Mouse (Mus musculus): ENCODE measurements around the gene Camta1.
A peak's percentile ranks its signal among the peaks of the same experiment; 100 is the strongest.

The Camta1 gene

DNA sequence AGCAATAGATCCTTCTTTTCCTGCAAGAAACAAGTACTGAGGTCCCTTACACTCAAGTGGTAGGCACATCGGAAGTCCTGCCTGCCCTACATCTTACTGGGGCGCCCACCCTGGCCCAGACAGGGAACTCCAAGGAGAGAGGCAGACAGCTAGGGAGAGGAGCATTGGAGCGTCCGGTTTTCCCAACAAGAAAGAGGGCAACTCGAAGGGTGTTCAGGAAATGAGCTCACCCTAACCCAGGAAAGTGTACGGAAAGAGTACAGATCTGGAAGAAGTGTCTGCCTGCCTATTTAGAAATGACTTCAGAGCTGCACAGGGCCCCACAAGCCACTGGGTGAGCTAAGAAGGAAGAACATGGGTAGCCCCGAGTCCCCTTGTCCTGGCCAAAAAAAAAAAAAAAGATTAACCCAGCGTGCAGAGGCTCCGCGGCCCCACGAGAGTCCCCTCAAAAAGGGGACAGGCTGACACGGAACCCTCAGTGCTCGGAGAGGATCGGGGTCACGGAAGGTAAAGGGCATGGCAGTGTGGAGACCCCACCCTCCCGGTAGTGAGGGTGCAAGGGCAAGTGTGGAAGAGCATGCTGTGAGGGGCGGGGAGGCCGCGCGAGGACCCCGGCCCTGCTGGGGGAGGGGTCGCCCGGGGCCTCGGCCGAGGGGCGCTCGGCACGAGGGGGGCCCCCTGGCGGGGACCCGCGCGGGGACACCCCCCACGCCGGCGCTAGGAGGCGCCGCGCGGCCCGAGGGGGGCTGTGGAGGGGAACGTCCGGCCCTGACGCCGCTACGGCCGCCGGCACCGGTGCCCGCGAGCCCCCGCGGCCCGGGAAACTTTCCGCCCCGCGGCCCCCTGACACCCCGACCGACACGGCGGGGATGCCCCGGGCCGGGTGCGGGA, 990 bp downstream of the Camta1 start:
- no peak for DNase-seq

DNA sequence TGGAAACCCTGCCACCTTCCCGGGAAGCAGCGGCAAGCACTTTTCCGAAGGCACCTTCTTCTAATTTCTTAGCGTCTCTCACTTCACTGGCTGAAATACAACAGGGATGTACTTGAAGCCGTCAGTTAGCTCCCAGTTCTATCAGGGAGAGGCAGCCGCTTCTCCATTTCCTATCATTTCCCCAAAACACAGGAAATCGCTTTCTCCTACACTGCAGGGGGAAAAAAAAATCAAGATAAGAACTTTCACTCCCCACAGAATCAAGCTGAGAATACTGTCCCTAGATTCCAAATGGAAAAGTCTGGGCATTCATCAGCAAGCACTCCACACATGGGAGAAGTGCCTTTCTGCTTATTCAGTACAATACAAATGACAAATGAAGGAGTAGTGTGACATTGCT, 2.4 kb downstream of the Camta1 start:
- DNase-seq = no peak

DNA sequence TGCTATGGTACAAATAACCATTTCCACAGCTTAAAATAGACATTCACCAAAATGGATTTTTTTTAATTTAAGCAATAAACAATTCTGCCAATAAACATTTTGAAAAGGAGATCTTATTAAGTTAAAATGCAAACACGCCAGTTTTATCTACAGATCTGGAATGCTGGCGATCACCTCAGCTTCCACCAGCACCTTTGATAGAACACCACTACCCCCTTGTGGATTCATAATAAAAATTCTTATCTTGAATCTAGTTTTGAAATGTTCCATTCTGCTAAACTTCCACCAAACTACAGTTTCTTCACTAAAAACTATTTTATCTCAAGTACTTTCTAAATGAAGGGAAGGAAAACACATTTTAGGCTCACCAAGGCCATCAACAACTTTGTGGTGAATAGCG, 7.7 kb downstream of the Camta1 start:
- no peak for DNase-seq

DNA sequence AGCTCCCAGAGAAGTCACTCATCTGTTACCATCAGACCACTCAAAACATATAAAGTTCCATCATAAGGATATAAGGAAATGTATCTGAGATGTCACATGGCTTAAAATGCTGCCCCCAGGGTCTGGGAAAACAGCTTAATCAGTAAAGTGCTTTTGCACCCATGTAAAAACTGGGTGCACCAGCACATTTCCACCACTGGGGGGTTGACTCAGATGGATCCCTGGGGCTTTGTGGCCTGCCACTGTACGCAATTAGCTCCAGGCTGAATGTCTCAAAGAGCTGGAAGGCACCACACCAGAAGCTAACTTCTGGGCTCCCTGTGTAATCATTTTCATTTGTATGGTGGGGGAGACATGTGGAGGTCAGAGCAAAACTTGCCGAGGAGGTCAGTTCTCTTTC, 10.5 kb downstream of the Camta1 start:
- DNase-seq = no peak

DNA sequence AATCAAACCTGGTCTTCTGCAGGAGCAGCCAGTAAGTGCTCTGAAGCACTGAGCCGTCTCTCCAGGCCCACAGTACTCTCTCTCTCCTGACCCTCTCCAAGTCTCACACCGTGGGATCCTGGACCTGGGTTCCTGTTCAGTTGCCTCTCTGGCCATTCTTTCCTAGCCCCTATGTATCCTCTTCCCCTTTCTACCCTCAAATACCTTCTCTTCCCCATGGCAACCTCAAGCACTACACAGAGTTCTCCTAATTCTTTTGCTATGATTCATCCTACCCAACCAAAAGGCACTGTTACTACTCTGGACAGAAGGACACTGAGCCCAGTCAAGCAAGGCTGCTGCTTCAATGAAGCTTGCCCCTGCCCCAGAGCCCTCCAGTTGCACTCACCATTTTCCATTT, 19.1 kb downstream of the Camta1 start:
- DNase-seq = no peak

DNA sequence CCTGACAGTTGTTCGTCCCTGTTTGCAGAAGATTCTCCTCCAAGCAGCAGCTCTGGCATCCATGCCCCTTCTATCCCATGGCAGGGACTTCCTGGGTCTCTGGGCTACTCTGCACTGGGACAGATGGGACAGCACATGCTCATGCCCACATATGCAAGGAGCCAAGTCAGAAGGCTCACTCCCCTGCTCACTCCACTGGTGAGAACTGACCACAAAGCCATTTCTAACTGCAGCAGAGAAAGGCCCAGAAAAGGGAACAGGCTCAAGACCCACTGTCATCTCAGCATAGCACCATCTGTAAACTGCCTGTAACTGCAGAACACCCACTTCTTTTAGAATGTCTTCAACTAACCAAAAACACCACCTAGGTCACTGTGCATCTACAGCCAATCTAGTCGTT, 23.2 kb downstream of the Camta1 start:
- DNase-seq = no peak

DNA sequence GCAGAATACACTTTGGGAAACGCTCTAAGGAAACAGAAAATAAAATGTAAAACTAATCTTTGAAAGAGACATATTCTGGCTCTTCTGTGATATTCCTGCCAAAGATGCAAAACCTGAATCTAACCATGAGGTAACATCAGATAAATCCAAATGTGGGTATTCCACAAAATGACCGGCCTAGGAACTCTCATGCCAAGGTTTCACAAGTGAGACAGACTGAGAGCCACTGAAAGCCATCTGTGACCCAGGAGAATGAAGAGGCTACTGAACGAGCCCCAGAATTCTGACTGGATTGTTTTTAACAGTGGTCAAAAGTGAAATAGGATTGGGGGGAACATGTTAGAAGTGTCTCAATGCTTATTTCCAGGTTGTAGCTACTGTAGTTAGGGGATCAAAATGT, 25.8 kb downstream of the Camta1 start:
- no peak for DNase-seq

DNA sequence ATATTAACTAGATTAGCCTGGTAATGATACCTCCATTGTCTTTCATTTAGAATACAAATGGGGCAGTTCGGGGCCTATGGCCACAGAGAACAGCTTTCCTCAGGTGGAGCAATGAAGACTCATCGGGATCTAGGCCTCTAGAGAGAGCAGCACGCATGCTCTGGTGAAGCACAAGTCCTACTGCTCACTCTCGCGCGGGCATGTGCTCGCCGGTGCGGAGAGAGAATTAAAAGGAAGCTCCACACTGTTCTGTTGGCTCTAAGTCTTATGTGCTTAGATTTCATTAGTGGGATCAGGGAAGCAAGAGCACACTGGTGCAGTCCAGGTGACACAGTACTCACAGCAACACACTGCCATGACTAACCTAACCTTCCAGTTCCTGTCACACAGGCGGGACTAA, 27.1 kb downstream of the Camta1 start:
- DNase-seq = no peak

DNA sequence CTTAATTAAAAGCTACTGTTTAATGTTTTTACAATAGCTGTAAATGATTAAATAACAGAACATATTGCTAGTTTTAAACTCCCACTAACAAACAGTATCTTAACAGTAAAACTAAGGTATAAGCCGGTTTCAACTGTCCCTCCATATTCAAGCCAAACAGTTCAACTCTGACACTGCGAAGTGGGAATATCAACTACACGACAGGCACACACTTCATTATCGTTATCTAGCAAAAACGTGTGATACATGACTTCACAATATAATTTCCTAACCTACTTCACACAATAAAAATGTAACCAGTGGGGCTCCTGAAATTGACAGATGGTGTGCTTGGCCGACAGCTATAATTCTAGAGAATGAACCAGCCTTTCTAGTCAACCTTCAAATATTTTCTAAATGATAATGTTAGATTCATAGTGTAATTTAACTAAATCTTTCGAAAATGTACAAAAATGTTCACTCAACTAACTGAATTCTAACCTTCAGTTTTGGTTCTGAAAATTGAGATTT, 27.7 kb downstream of the Camta1 start:
- DNase-seq = no peak

DNA sequence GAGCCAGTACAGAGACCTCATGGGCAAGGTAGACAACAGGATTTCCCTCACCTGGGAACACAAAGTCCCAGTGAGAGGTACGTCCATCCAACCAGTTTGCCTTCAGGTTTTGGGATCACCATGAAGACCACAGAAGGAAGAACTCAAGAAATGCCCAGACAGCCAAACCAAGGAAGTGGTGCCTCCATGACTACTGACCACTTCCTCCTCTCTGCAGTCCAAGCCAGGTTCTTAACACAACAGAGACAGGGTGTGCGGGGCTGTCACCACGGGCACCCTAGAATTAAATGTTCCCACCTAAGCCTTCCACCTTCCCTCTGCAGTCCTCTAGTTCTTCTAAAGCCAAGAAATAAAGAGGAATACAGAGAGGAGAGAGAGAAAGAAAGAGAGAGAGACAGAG, 33.8 kb downstream of the Camta1 start:
- DNase-seq = no peak

DNA sequence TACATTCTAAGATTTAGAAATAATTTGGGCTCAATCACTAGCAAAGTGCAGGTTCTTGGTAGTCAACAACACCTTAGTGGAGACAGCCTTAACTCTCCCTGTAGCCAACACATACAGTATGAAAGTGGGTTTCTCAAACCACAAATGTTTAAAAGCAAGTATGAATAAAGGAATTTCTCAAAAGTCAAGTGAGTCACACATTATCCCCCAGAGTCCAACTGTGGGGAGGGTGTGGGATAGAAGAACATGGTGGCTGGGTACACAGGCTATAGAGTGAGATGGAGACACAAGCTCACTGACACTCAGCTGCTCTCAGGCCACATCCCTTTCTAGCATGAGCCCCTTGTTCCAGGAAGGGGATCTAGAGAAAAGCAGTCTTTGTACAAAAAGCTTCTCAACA, 34.3 kb downstream of the Camta1 start:
- no peak for DNase-seq

DNA sequence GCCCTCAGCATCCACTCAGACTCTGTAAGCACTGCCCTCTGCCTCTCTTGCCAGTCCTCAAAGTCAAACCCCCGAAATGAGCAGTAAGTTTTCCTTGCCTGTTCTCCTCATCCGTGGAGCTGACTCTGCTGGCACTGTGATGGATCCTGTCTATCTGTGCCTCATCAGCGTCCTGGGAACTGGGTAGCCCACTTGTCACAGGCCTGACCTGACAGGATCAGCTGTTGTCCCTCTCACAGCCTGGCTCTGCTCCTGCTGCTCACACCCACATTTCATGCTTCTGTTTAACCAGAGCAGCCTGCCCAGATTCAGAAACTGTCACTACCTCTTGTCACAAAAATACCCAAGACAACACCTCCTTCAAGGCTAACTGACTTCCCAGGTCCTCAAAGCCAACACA, 37.7 kb downstream of the Camta1 start:
- peak; percentile 10 for DNase-seq

DNA sequence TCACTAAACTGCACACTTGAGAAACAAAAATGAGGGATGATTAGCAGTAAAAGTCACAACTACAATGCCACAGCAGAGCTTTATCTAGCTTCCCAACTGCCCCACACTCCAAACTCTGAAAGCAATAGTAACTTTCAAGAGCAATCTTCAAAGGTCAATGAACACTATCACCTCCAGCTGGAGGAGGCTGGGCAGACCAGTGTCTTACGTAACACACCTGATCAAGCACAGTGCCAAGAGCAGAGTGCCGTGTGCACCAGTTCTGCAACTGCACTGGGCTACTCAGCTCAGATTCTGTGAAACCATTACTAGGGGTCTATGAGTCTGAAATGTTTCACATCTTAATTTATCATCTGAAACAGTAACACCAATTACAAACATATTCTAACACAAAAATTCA, 38.7 kb downstream of the Camta1 start:
- DNase-seq = no peak

DNA sequence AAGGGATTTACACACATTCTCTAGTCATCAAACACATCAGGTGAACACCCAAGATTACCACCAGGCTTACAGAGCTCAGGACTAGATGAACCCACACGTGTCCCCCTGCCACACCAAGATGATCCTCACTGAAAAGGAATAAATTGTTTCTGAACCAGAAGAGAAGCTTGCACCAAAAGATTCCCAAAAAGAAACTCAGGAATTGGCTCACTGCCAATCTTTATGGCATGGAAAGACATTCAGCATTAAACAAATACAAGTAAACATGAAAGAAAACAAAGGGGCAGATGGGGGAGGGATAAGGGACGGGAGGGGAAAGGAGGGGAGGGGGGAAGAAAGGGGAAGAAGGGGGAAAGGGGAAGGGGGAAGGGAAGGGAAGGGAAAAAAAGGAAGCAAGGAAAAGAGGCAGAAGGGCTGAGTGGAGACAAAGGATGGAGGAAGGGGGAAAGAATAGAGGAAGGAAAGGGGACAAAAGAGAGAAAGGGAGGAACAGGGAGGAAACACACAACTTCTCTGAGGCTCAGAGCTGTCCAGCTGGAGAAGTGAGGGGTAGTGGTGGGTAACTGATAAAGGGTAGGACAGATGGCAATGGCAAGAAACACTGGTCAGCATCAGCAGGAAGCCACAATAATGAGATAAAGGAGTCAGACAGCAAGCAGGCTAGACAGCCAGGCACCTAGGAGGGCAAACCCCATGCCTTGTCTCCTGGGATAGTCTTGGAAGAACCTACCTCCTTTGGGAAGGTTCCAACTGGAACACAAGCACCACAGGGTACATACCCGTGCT, 43.5 kb downstream of the Camta1 start:
- DNase-seq = no peak

DNA sequence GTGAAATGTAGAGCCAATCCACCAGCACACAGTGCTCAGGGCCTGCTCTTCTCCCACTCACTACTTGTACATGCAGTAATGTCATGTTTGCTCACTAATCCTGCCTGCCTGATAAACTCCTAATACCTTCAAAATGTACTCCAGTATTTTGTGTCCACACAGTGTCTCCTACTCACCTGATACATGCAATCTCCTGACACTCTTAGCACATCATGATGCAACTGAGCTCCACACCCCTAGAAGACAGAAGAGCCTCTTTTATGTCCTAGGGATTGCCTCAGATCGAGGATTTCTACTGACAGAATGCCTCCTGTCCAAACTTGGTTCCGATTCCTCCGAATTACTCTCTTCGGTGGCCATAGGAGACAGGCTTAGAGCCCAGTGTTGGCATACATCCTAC, 48.0 kb downstream of the Camta1 start:
- DNase-seq = no peak

DNA sequence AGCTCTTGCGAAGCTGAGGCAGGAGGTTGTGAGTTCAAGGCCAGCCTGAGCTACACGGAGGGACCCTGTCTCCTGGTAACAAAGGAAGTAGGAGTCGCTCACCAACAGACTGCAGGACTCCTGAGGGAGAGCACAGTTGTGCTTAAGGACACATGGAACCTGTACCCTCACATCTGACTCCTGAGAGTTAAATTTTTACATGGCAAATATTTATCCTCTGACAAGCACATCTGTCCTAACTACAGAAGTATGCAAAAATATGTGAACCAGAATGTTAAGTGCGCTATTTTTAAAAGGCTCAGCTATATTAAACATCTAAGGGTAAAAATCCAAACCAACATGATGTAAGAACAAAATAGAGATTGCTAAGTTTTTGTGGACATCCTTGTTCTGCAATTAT, 56.0 kb downstream of the Camta1 start:
- DNase-seq = no peak

DNA sequence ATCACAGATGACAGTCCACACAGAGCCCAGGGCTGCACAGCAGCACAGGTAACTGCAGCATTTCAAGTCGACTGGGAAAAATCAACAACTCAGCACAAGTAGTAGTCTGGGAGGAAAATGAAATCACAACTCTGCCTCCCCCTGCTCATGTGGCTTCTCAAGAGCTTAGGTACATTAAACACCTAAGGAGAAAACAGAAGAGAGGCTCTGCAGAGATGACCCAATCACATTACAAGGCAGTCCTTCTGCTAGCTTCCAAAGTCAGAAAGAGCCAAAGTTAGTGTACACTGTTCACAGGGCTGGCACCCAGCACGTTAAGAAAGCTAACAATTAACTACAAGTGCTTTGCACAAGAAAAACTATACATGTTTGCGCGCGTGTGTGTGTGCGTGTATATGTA, 56.6 kb downstream of the Camta1 start:
- no peak for DNase-seq

DNA sequence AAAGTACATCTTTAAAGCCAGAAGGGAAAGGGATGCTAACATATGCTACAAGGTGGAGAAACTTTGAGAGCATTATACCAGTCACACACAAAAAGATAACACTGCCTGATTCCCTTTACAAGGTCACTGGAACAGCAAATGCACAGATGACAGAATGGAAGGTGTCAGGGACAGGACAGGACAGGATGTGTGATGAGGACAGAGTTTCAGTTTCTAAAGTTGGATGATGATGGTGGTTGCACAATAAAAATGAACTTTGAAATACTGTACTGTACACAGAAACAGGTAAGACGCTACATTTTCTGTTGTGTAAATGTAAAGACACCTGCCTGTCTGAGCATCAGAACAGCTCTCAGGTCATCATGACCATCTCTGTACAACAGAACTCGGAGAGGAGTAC, 57.5 kb downstream of the Camta1 start:
- DNase-seq = no peak

DNA sequence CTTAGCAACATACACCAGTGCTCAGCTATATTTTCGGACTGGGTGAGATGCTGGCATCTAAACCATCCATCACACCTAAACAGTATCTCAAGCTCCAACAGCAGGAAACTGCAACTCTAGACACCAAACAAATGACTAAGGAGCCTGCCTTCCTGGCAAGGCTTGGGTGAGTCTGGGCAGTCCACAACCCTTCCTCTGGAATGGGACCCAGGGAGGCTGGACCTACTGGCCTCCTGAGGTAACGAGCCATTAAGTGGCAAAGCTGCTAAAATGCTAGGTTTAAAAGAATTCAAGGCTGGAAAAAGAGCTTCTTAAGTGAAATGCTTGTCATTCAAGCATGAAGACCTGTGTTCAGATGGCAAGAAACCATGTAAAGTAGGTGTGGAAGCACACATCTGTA, 63.0 kb downstream of the Camta1 start:
- no peak for DNase-seq

DNA sequence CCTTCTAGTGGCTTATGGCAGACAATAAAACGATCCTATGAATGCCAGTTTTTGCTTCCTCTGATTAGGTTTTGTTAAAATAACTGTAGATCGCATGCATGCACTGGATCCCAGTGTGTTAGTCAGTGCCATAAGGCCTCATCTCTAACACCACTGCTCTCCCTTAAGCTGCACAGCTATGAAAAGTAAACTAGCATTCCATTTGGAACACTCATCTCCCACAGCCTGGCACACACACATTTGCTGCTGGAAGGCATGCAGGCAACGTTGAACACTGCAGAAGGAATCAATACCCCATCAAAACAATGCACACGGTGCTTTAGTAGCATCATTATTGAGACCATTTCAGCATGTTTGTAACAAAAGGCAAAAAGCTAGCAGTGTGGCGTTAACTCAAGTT, 68.0 kb downstream of the Camta1 start:
- DNase-seq = no peak

DNA sequence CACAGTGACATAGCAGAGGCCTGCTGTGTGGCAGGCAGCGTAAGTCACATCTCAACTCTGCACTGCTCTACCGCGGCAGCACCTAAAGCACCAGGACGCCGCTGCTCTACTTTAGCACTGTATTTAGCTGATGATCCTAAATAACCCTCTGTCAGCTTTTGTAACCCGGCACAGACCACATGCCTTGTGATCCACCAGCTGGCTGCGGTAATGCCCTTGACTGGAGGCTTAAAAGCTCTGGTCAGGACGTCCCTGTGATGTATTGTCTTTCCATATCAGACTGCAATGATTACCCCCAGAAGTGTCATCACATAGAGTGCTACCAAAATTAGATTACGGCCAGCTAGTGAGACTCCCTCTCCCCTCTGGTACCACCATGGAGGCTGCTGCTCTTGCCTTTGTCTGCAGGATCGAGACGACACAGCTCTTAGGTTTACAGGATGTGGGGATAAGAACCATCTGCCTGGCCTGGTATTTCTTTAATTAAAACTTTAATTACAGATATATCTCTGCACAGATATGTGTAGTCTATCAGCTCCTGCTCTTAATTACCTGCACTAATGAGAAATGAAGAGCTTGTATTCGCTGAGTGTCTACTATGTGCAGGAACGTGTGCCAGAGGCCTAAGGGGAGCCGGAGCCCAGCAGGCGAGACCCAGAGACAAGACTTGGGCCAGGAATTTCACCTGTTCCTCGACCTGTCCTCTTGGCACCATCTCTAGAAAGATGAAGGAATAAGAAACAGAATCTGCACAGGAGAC, 74.5 kb downstream of the Camta1 start:
- DNase-seq = no peak

DNA sequence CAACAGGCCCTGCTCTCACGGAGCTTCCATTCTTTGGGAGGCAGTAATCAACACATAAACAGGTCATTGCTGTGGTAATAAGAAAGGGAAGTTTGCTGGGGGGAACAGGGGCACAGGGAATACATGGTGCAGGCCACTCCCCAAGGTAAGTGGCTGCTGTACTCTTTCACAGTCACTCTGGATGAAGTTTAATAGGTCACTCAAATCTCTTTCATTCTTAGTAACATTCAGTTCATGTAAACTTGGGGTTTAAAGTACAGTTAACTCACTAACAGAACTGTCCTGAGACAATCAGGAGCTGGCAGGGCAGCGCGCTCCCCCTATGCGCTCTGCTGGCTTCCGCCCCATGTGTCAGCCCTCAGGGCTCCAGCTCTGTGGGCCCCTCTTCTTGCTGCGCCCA, 81.2 kb downstream of the Camta1 start:
- DNase-seq = no peak

DNA sequence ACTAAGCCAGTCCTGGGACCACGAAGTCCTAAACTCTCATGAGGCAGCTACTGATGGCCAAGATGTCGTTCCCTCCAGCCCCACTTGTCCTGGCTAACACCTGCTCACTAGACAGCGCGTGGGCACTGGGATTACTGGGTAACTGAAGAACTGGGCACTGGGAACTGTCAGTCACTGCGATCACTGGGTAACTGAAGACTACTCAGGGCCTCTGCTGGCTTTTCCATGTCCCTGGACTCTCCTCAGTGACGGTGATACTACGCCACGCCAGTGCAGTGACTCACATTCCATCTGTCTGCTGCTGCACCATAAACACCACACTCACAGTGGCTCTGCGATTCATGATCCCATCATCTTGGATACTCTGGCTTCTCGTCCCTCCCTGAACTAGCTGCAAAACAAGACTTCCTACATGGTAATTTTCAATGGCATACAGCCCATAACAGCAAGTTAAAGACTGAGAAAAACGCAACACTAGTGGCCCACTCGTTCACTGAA, 81.7 kb downstream of the Camta1 start:
- peak; percentile 19 for DNase-seq
